Mouse (Mus musculus): ENCODE results near the gene Banp. TPM values are rescaled to one million over a fixed set of nuclear protein-coding genes. Genes with fewer than 3 reads are reported as not detected.

The Banp gene
- polyA plus RNA-seq, 1 experiment from 2014 or later, result 34.9 TPM

DNA sequence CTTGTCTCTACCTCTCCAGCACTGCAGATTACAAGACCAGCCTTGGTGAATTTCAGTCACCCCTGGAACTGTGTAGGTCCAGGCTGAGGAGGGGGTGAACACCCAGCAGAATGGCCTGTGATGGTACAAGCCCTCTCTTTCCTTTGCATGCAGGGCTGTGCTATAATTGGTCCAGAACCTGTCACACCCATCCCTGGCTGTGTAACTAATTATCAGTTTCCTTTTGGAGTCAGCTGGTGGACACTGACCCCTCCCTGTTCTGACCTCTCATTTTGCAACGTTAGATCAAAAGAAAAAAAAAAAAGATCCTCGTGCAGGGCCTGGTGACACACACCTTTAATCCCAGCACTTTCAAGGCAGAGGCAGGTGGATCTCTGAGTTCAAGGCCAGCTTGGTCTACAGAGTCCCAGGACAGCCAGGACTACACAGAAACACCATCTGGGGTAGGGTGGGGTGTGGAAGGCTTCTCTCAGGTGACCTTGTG, 6.5 kb upstream of the Banp start:
- Histone ChIP-seq H3K27ac (replicated peaks; ENCODE audit: low read depth, low read length) (no peak overlapping the region), H3K27me3 (replicated peaks; ENCODE audit: control insufficient read depth, insufficient read depth, low read length) (no peaks in the 10 kb centered on the region), H3K9ac (ENCODE audit: low read depth, low read length) (no peak overlapping the region), H3K9me3 (ENCODE audit: control insufficient read depth, low read length) (no peaks in the 10 kb centered on the region), H3K36me3 (ENCODE audit: control insufficient read depth, insufficient read depth, low read length) (no peaks in the 10 kb centered on the region), H3K4me2 (ENCODE audit: low read depth, low read length) (no peak overlapping the region), H3K4me3 (ENCODE audit: low read depth, low read length) (no peak overlapping the region), H3K4me1 (ENCODE audit: control insufficient read depth, insufficient read depth, low read length) (peaks cover 9% of the 10 kb centered on the region)
- 32% methylated on average over 2 of the region's 2 CpGs for WGBS
- DNase-seq (ENCODE audit: low spot score) (no peak), ATAC-seq (ENCODE audit: low read depth) (no peak)

DNA sequence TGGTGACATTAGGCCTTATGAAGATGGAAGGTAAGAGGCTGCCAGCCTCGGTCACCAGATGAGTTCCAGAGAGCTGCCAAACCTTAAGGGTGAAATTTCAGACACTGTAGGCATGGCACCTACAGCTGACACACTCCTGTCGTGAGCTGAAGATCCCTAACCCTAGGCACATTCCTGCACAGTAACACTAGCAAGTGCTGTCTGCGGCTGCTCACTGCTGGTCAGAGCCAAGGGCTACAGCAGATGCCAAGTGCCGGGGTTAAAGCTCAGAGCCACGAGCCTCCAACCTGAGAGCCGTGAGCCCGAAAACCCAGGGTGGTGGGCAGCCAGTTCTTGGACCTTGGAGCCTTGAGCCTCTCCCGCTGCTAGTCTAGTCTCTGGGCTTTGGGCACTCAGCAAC, 5.8 kb upstream of the Banp start:
- DNase-seq (ENCODE audit: low spot score), result no peak
- Histone ChIP-seq H3K27ac (replicated peaks; ENCODE audit: low read depth, low read length) (no peak overlapping the region), H3K4me1 (ENCODE audit: control insufficient read depth, insufficient read depth, low read length) (peaks cover 14% of the 10 kb centered on the region), H3K4me2 (ENCODE audit: low read depth, low read length) (no peak overlapping the region), H3K4me3 (ENCODE audit: low read depth, low read length) (no peak overlapping the region), H3K9ac (ENCODE audit: low read depth, low read length) (no peak overlapping the region), H3K36me3 (ENCODE audit: control insufficient read depth, insufficient read depth, low read length) (no peaks in the 10 kb centered on the region), H3K27me3 (replicated peaks; ENCODE audit: control insufficient read depth, insufficient read depth, low read length) (no peaks in the 10 kb centered on the region), H3K9me3 (ENCODE audit: control insufficient read depth, low read length) (no peaks in the 10 kb centered on the region)
- ATAC-seq (ENCODE audit: low read depth), result no peak
- WGBS, result 70% methylated on average over 8 of the region's 8 CpGs

DNA sequence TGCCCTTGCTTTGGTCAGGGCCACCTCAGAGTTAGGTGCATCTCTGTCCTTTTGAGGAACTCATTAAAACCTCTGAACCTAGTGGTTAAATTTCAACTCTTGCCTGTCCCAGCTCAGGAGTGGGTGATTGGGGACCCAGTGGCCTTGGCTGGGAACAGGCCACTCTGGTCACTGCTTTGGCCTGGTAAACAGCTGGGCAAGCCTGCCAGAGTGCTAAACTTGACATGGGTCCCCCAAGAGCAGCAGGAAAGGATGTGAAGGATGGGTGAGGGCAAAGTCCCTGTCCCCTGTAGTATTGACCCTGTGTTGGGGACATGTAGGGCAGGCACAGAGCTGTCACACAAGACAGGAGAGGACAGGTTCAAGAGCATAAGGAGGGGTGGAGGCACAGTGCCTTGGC, 4.7 kb upstream of the Banp start, which contains the start of gene Car5a:
Gene Car5a, minus strand, starts transcription at position 74 of the 400 bp plus-strand sequence.
- Histone ChIP-seq H3K4me3 (ENCODE audit: low read depth, low read length) (no peak within 1 kb of the TSS), H3K4me2 (ENCODE audit: low read depth, low read length) (no peak within 1 kb of the TSS), H3K9me3 (ENCODE audit: control insufficient read depth, low read length) (no peaks in the 10 kb centered on the region), H3K27me3 (replicated peaks; ENCODE audit: control insufficient read depth, insufficient read depth, low read length) (no peaks in the 10 kb centered on the region), H3K9ac (ENCODE audit: low read depth, low read length) (no peak within 1 kb of the TSS), H3K4me1 (ENCODE audit: control insufficient read depth, insufficient read depth, low read length) (peaks cover 14% of the 10 kb centered on the region), H3K36me3 (ENCODE audit: control insufficient read depth, insufficient read depth, low read length) (no peaks in the 10 kb centered on the region), H3K27ac (replicated peaks; ENCODE audit: low read depth, low read length) (no peak within 1 kb of the TSS)
- DNase-seq (ENCODE audit: low spot score) (no peak), ATAC-seq (ENCODE audit: low read depth) (no peak)

DNA sequence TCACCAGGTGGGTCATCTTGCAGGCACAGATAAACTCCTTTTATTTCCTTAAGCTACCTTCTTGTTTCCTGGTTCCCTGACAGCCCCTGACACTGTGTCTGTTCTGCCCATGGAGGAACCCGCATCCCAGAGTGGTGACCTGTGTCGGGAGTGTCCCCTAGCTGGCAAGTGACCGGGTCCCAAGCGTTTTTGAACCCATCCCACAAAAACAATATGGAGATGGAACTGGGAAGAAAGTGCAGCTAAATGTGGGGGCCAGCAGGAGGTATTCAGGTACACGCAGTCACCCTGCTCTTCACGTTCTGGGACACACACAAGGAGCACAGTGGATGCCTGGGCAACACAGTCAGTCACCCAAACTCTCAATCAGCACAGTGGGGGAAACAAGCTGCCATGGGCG, 3.2 kb upstream of the Banp start:
- 79% methylated on average over 7 of the region's 7 CpGs for WGBS
- Histone ChIP-seq H3K9me3 (ENCODE audit: control insufficient read depth, low read length) (no peaks in the 10 kb centered on the region), H3K9ac (ENCODE audit: low read depth, low read length) (no peak overlapping the region), H3K4me2 (ENCODE audit: low read depth, low read length) (no peak overlapping the region), H3K27me3 (replicated peaks; ENCODE audit: control insufficient read depth, insufficient read depth, low read length) (no peaks in the 10 kb centered on the region), H3K4me3 (ENCODE audit: low read depth, low read length) (no peak overlapping the region), H3K4me1 (ENCODE audit: control insufficient read depth, insufficient read depth, low read length) (peaks cover 14% of the 10 kb centered on the region), H3K27ac (replicated peaks; ENCODE audit: low read depth, low read length) (no peak overlapping the region), H3K36me3 (ENCODE audit: control insufficient read depth, insufficient read depth, low read length) (no peaks in the 10 kb centered on the region)
- ATAC-seq (ENCODE audit: low read depth) (no peak), DNase-seq (ENCODE audit: low spot score) (no peak)

DNA sequence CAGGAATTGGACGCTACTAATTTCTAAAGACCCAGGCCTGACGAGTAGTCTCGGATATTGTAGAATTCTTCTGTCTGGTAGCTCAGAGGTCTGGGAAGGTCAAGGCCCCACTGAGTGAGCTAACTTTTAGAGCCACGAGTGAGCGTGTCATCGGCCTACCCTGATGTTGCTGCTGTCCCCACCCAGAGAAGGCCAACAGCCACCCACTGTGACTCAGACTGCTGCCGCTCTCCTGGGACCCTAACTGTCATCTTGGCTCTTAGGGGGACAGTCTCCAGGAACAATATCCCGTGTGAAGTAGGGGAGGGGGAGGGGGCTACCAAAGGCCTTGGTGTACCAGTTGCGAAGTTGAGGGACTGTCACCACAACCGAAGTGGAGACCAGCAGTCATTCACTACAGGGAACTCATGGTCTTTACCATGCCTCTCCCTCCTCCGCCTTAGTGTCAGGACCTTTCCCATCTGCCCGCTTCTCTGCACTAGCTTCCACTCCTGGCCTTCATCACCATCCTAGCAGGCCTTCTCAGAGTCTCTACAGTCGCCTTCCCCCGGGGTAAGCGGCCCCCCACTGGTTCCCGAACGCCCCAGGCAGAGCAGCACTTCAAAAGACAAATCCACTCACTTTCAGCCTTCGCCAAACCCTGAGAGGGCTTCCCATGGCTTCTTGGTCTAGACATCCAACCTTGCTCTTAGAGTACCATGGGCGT, 2.4 kb upstream of the Banp start:
- DNase-seq (ENCODE audit: low spot score) (no peak), ATAC-seq (ENCODE audit: low read depth) (no peak)
- WGBS, result 31% methylated on average over 19 of the region's 19 CpGs
- H3K9me3 ChIP-seq (ENCODE audit: control insufficient read depth, low read length), result no peaks in the 10 kb centered on the region
- H3K27ac ChIP-seq (replicated peaks; ENCODE audit: low read depth, low read length), result peak overlapping the region; percentile 88
- no peaks in the 10 kb centered on the region for H3K27me3 ChIP-seq (replicated peaks; ENCODE audit: control insufficient read depth, insufficient read depth, low read length)
- H3K4me1 ChIP-seq (ENCODE audit: control insufficient read depth, insufficient read depth, low read length), result peaks cover 21% of the 10 kb centered on the region
- H3K36me3 ChIP-seq (ENCODE audit: control insufficient read depth, insufficient read depth, low read length), result no peaks in the 10 kb centered on the region; the same call in 1 of the 2 replicates
- peak overlapping the region; percentile 57 for H3K4me2 ChIP-seq (ENCODE audit: low read depth, low read length)
- peak overlapping the region; percentile 59 for H3K9ac ChIP-seq (ENCODE audit: low read depth, low read length)
- H3K4me3 ChIP-seq (ENCODE audit: low read depth, low read length), result peak overlapping the region; percentile 31

DNA sequence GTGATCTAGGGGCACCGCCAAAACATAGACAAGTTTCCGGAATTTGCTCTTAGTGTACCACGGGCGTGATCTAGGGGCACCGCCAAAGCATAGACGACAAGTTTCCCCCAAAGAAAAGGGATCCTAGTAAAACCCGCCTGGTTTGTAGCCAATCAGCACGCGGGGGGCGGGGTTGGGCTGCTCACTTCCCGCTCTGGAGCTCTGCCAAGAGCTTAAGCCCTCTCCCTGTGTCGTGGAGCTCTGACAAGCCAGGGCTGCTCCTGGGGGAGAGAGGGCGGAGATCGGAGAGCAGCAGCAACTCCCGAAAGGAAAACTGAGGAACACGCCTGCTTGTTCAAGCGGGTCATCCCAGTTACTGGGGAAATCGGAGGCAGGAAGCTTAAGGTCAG, 1.8 kb upstream of the Banp start:
- peak; percentile 41 for ATAC-seq (ENCODE audit: low read depth)

DNA sequence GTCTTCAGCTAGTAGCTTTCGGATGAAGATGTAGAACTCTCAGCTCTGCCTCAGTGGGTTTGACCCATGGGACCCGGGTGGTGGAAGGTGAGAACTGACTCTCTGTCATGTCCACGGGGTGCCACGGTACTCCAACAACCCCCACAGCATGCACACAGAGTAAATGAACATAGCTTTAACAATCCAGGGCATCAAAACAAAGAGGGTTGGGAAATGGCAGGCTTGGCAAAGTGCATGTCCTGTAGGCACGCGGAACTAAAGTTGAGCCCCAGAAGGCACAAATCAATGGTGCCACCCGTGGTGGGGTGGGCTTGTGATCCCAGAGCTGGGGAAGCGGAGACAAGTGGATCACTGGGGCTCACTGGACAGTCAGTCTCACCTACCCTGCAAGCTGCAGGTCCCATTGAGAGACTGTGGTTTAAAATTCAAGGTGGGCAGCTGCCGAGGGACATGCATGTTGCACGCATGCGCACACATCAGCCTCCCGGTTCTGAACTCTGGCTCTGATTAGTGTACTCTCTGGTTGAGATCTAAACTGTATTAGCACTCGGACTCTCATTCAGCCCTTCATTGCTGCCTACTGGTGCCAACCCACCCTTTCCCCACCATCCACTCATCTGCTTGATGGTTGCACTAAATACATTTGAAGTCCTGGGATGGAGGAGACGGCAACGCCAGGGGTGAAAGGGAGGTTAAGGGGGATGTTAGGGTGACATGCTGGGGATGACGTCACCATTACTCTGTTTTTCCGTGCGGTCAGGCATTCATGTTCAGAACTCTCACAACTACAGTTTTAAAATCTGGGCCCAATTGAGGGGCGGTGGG, 1.0 kb upstream of the Banp start:
- Histone ChIP-seq H3K4me2 (ENCODE audit: low read depth, low read length) (peak overlapping the region; percentile 57), H3K36me3 (ENCODE audit: control insufficient read depth, insufficient read depth, low read length) (peaks cover 5% of the 10 kb centered on the region; the same call in 1 of the 2 replicates), H3K9me3 (ENCODE audit: control insufficient read depth, low read length) (no peaks in the 10 kb centered on the region), H3K9ac (ENCODE audit: low read depth, low read length) (peak overlapping the region; percentile 59), H3K4me3 (ENCODE audit: low read depth, low read length) (peak overlapping the region; percentile 31), H3K27me3 (replicated peaks; ENCODE audit: control insufficient read depth, insufficient read depth, low read length) (no peaks in the 10 kb centered on the region), H3K27ac (replicated peaks; ENCODE audit: low read depth, low read length) (peak overlapping the region; percentile 88), H3K4me1 (ENCODE audit: control insufficient read depth, insufficient read depth, low read length) (peaks cover 26% of the 10 kb centered on the region)
- no peak for DNase-seq (ENCODE audit: low spot score)
- ATAC-seq (ENCODE audit: low read depth), result no peak
- 62% methylated on average over 19 of the region's 19 CpGs for WGBS

More for the DNA sequence above, 1.8 kb upstream of the Banp start:
- DNase-seq (ENCODE audit: low spot score), result peak; percentile 98
- peak overlapping the region; percentile 31 for H3K4me3 ChIP-seq (ENCODE audit: low read depth, low read length)
- no peaks in the 10 kb centered on the region; the same call in 1 of the 2 replicates for H3K36me3 ChIP-seq (ENCODE audit: control insufficient read depth, insufficient read depth, low read length)
- H3K4me2 ChIP-seq (ENCODE audit: low read depth, low read length), result peak overlapping the region; percentile 57
- WGBS, result 0% methylated on average over 18 of the region's 18 CpGs
- peaks cover 26% of the 10 kb centered on the region for H3K4me1 ChIP-seq (ENCODE audit: control insufficient read depth, insufficient read depth, low read length)
- H3K9ac ChIP-seq (ENCODE audit: low read depth, low read length), result peak overlapping the region; percentile 59
- H3K27me3 ChIP-seq (replicated peaks; ENCODE audit: control insufficient read depth, insufficient read depth, low read length), result no peaks in the 10 kb centered on the region
- H3K27ac ChIP-seq (replicated peaks; ENCODE audit: low read depth, low read length), result peak overlapping the region; percentile 88
- no peaks in the 10 kb centered on the region for H3K9me3 ChIP-seq (ENCODE audit: control insufficient read depth, low read length)

DNA sequence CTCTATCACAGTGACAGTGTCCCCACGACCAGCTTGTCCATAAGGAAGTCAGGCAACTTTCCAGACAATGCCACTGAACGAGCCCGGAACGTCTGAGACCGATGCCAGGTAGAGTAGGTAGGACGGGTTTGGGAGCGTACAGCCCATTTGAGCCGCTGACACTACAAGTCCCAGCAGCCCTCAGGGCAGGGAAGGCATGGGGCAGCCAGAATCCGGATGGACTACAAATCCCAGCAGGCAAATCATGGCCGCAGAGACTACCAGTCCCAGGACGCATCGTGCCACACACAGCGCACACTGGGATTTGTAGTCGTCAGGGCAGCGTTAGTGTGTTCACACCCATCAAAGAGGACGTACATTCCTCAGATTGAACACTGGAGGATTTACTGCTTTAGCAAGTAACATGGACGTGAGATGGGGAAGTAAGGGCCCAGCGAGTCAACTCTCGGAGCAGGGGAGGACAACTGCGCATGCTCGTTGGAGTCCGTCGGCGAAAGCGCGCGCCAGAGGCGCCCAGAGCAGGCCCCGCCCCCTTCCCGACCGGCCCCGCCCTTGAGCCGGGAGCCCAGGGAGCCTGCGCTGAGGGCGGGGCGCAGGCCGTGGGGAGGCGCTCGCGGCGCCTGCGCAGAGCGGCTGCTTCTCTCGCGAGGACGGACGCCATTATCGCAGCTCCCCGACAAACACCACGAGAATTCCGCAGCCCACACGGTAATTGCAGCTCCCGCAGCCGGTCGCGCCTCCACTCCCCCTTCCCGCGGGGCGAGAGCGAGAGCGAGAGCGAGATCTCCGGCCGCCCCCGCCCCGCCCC, 595 bp downstream of the Banp start:
- Histone ChIP-seq H3K4me1 (ENCODE audit: control insufficient read depth, insufficient read depth, low read length) (peaks cover 26% of the 10 kb centered on the region), H3K9ac (ENCODE audit: low read depth, low read length) (peak overlapping the region; percentile 99), H3K27me3 (replicated peaks; ENCODE audit: control insufficient read depth, insufficient read depth, low read length) (no peaks in the 10 kb centered on the region), H3K4me2 (ENCODE audit: low read depth, low read length) (peak overlapping the region; percentile 80), H3K27ac (replicated peaks; ENCODE audit: low read depth, low read length) (peak overlapping the region; percentile 96), H3K36me3 (ENCODE audit: control insufficient read depth, insufficient read depth, low read length) (peaks cover 20% of the 10 kb centered on the region), H3K9me3 (ENCODE audit: control insufficient read depth, low read length) (no peaks in the 10 kb centered on the region), H3K4me3 (ENCODE audit: low read depth, low read length) (peak overlapping the region; percentile 87)
- ATAC-seq (ENCODE audit: low read depth) (peak; percentile 96), DNase-seq (ENCODE audit: low spot score) (peak; percentile 100)
- under 1% methylated on average over 42 of the region's 66 CpGs for WGBS
